Mouse (Mus musculus): Measurements from ENCODE around the gene Arsa. TPM values are rescaled to one million over a fixed set of nuclear protein-coding genes. Genes with fewer than 3 reads are reported as not detected.

The Arsa gene
- total RNA-seq, 2 experiments from 2014 or later, result 4.2 to 4.9 TPM

Other genes with a start within 250 kb of the Arsa start
- 10 to 100 TPM; 48.1 to 61.0 TPM for gene Sbf1, start 162.1 kb downstream of the Arsa start, total RNA-seq (2021)
- not detected for gene Adm2, start 154.7 kb downstream of the Arsa start, total RNA-seq (2021)
- not detected for gene Miox, start 143.0 kb downstream of the Arsa start, total RNA-seq (2021)
- gene Lmf2, start 121.8 kb downstream of the Arsa start, total RNA-seq (2021), result 10 to 100 TPM in 1 of 2 experiments, 1 to 10 TPM in 1; 9.9 to 13.6 TPM
- 10 to 100 TPM; 35.1 to 37.0 TPM for gene Ncaph2, start 121.7 kb downstream of the Arsa start, total RNA-seq (2021)
- gene Sco2, start 103.6 kb downstream of the Arsa start, total RNA-seq (2021), result 10 to 100 TPM; 14.7 to 21.8 TPM
- gene Tymp, start 100.4 kb downstream of the Arsa start, total RNA-seq (2021), result under 1 TPM; 0.29 to 0.49 TPM
- under 1 TPM in 1 of 2 experiments, not detected in 1; 0.32 TPM for gene Odf3b, start 98.1 kb downstream of the Arsa start, total RNA-seq (2021)
- gene Klhdc7b, start 92.5 kb downstream of the Arsa start, total RNA-seq (2021), result not detected
- not detected for gene Syce3, start 66.9 kb downstream of the Arsa start, total RNA-seq (2021)
- gene Cpt1b, start 51.6 kb downstream of the Arsa start, total RNA-seq (2021), result 100 to 1,000 TPM; 227 to 251 TPM
- under 1 TPM; 0.27 to 0.49 TPM for gene C730034F03Rik, start 47.8 kb downstream of the Arsa start, total RNA-seq (2021)
- not detected for gene Gm44502, start 47.7 kb downstream of the Arsa start, total RNA-seq (2021)
- gene Chkb, start 47.5 kb downstream of the Arsa start, total RNA-seq (2021), result 10 to 100 TPM; 21.4 to 24.2 TPM
- under 1 TPM; 0.29 to 0.31 TPM for gene Mapk8ip2, start 23.5 kb downstream of the Arsa start, total RNA-seq (2021)
- gene Shank3, start 22.2 kb upstream of the Arsa start, total RNA-seq (2021), result 10 to 100 TPM; 12.8 to 17.5 TPM
- under 1 TPM; 0.27 to 0.36 TPM for gene Acr, start 90.9 kb upstream of the Arsa start, total RNA-seq (2021)
- gene Rabl2, start 114.5 kb upstream of the Arsa start, total RNA-seq (2021), result 1 to 10 TPM; 1.8 to 1.9 TPM

All from gastrocnemius, postnatal 25 days (tissue).